In genomic region chr3:152605849-152606248, GRCm38 (mm10) we compare ENCODE assay signal across 16 mouse cellular contexts.
A peak's percentile ranks its signal among the peaks of the same experiment; 100 is the strongest.
DNase-seq lines count a peak whose midpoint lies in the region; ATAC-seq and TF ChIP-seq lines count a peak whose summit lies in the region.
"Had no signal": no experiment of that assay in that cellular context is flagged by ENCODE, and none has a peak within 500 bp of the region (broad histone marks: within the 10 kb centered on the region; RNA-seq: fewer than 3 reads in every experiment).

No protein-coding gene starts in this region.

- peak; percentile 93 for ATAC-seq in forebrain, postnatal 0 days
- no peak for ATAC-seq in forebrain, embryonic 11.5 days (replicated peaks; ENCODE audit: low FRiP score)
- ATAC-seq in frontal cortex, adult (ENCODE audit: low TSS enrichment), result peak; percentile 98

- no peak overlapping the region for H3K4me3 ChIP-seq in forebrain, postnatal 0 days (ENCODE audit: low read depth, low read length)
- H3K4me3 ChIP-seq in forebrain, embryonic 11.5 days (ENCODE audit: low read depth, low read length), result no peak overlapping the region
- H3K4me3 ChIP-seq in limb, embryonic 10.5 days, result no peak overlapping the region
- no peak overlapping the region for H3K4me3 ChIP-seq in heart, adult 2 months
- H3K4me3 ChIP-seq: embryonic facial prominence, embryonic 13.5 days; kidney, embryonic 15.5 days; lung, embryonic 15.5 days; midbrain, embryonic 10.5 days had no signal

- no peak overlapping the region for H3K4me2 ChIP-seq in forebrain, postnatal 0 days (ENCODE audit: low read depth)
- no peak overlapping the region for H3K4me2 ChIP-seq in forebrain, embryonic 11.5 days (ENCODE audit: low read depth, low read length, severe bottlenecking)
- H3K4me2 ChIP-seq: embryonic facial prominence, embryonic 13.5 days; kidney, embryonic 15.5 days; lung, embryonic 15.5 days had no signal

- H3K79me2 ChIP-seq in heart, adult 2 months (replicated peaks; ENCODE audit: control insufficient read depth, insufficient read depth, low read length), result no peaks in the 10 kb centered on the region

- no peaks in the 10 kb centered on the region for H3K9me3 ChIP-seq in forebrain, postnatal 0 days (ENCODE audit: low read length)
- H3K9me3 ChIP-seq in forebrain, embryonic 11.5 days (ENCODE audit: control insufficient read depth, low read length), result no peaks in the 10 kb centered on the region
- no peaks in the 10 kb centered on the region for H3K9me3 ChIP-seq in limb, embryonic 10.5 days (replicated peaks)
- H3K9me3 ChIP-seq: embryonic facial prominence, embryonic 13.5 days; kidney, embryonic 15.5 days; lung, embryonic 15.5 days; midbrain, embryonic 10.5 days had no signal

- no peaks in the 10 kb centered on the region for H3K36me3 ChIP-seq in forebrain, postnatal 0 days (ENCODE audit: insufficient read depth)
- no peaks in the 10 kb centered on the region for H3K36me3 ChIP-seq in forebrain, embryonic 11.5 days (ENCODE audit: control insufficient read depth, insufficient read depth, low read length)
- H3K36me3 ChIP-seq in limb, embryonic 10.5 days, result no peaks in the 10 kb centered on the region
- no peaks in the 10 kb centered on the region for H3K36me3 ChIP-seq in heart, adult 2 months (ENCODE audit: control insufficient read depth, insufficient read depth, low read length)
- H3K36me3 ChIP-seq: embryonic facial prominence, embryonic 13.5 days; kidney, embryonic 15.5 days; lung, embryonic 15.5 days; midbrain, embryonic 10.5 days had no signal

- no peaks in the 10 kb centered on the region for H3K4me1 ChIP-seq in forebrain, postnatal 0 days (ENCODE audit: insufficient read depth)
- no peaks in the 10 kb centered on the region for H3K4me1 ChIP-seq in forebrain, embryonic 11.5 days (replicated peaks; ENCODE audit: control insufficient read depth, insufficient read depth, low read length)
- H3K4me1 ChIP-seq in limb, embryonic 10.5 days, result no peaks in the 10 kb centered on the region
- H3K4me1 ChIP-seq in heart, adult 2 months (ENCODE audit: control insufficient read depth, insufficient read depth, low read length), result no peaks in the 10 kb centered on the region
- H3K4me1 ChIP-seq: embryonic facial prominence, embryonic 13.5 days; kidney, embryonic 15.5 days; lung, embryonic 15.5 days had no signal

- H3K27ac ChIP-seq in forebrain, postnatal 0 days (ENCODE audit: low read depth, low read length), result no peak overlapping the region
- H3K27ac ChIP-seq in forebrain, embryonic 11.5 days (ENCODE audit: low read depth, low read length), result no peak overlapping the region
- H3K27ac ChIP-seq in limb, embryonic 10.5 days, result no peak overlapping the region
- H3K27ac ChIP-seq in heart, adult 2 months, result no peak overlapping the region
- H3K27ac ChIP-seq: embryonic facial prominence, embryonic 13.5 days; kidney, embryonic 15.5 days; lung, embryonic 15.5 days; midbrain, embryonic 10.5 days had no signal

- H3K27me3 ChIP-seq in forebrain, postnatal 0 days (ENCODE audit: insufficient read depth, low read length), result no peaks in the 10 kb centered on the region
- H3K27me3 ChIP-seq in forebrain, embryonic 11.5 days (ENCODE audit: control insufficient read depth, insufficient read depth, low read length), result no peaks in the 10 kb centered on the region
- no peaks in the 10 kb centered on the region for H3K27me3 ChIP-seq in limb, embryonic 10.5 days (ENCODE audit: low read depth, poor library complexity, severe bottlenecking)
- H3K27me3 ChIP-seq in heart, adult 2 months (ENCODE audit: control insufficient read depth, insufficient read depth, low read length), result no peaks in the 10 kb centered on the region
- H3K27me3 ChIP-seq: embryonic facial prominence, embryonic 13.5 days; kidney, embryonic 15.5 days; lung, embryonic 15.5 days had no signal

- whole genome bisulfite sequencing in forebrain, postnatal 0 days, result 55% methylated on average over 11 of the region's 11 CpGs
- 87% methylated on average over 11 of the region's 11 CpGs for WGBS in forebrain, embryonic 11.5 days
- WGBS in limb, embryonic 10.5 days, result 64% methylated on average over 11 of the region's 11 CpGs
- 63% methylated on average over 11 of the region's 11 CpGs for WGBS in heart, adult 2 months

- TF ChIP-seq EP300 in heart, adult 2 months (IDR thresholded peaks at IDR 0.05; ENCODE audit: insufficient read depth, low read depth, low read length), result no peak

- no peak for TF ChIP-seq POLR2A in heart, adult 2 months (IDR thresholded peaks at IDR 0.05; ENCODE audit: insufficient read depth, low read depth, low read length)

- intact Hi-C loops in heart, adult 2 months (cut with DNase I), result no loop called here

- H3K9ac ChIP-seq in forebrain, postnatal 0 days, result no peak overlapping the region
- H3K9ac ChIP-seq in forebrain, embryonic 11.5 days (ENCODE audit: low read length), result no peak overlapping the region
- no peak overlapping the region for H3K9ac ChIP-seq in heart, adult 2 months (ENCODE audit: low read depth, low read length)
- H3K9ac ChIP-seq: embryonic facial prominence, embryonic 13.5 days; kidney, embryonic 15.5 days; lung, embryonic 15.5 days had no signal

- peak; percentile 26; the same call in 1 of the 2 replicates for TF ChIP-seq CTCF in forebrain, postnatal 0 days (IDR thresholded peaks at IDR 0.05; ENCODE audit: low read depth)
- TF ChIP-seq CTCF in heart, adult 2 months (IDR thresholded peaks at IDR 0.05), result no peak

- peak; percentile 63 for DNase-seq in forebrain, postnatal 0 days
- DNase-seq in forebrain, embryonic 11.5 days (ENCODE audit: low spot score), result no peak
- DNase-seq in layer of hippocampus, postnatal 10 days (ENCODE audit: low spot score in 2 of 2), result peak; percentile 32 to 47
- DNase-seq in right cerebral cortex, adult 18-20 months, result peak; percentile 90
- DNase-seq in T-cell, adult 2 months (ENCODE audit: low spot score), result no peak
- DNase-seq in limb, embryonic 10.5 days (ENCODE audit: low spot score), result no peak
- DNase-seq in heart, adult 2 months, result no peak
- DNase-seq: adrenal gland, adult 8-10 months; cerebellum, adult 9-10 months; gastrocnemius, postnatal 36 days; thymus, postnatal 36 days had no signal

Comparison
In these comparisons a context has a peak if more than half of its experiments do, and no peak if none do; other contexts are left out.
1. DNase-seq: peak in forebrain, postnatal 0 days (single experiment), layer of hippocampus, postnatal 10 days (2 of 2) and right cerebral cortex, adult 18-20 months (single experiment); none in forebrain, embryonic 11.5 days (single experiment), T-cell, adult 2 months (single experiment), limb, embryonic 10.5 days (single experiment) and heart, adult 2 months (0 of 2).